Mouse (Mus musculus): ENCODE measurements at regions not wholly inside any gene's neighbourhood (a gene's known extent, or its start where the extent isn't known, plus 50 kb on each side); places are given as distances from the start of the nearest gene placed in this dataset.

- TF ChIP-seq POLR2A (IDR thresholded peaks at IDR 0.05; ENCODE audit: extremely low read depth, insufficient read depth, low read length) (no peak), CTCF (IDR thresholded peaks at IDR 0.05; ENCODE audit: low read depth, low read length) (no peak)
Observed at GRCm38 (mm10) chr9:69898016-69898415, 91.2 kb upstream of the Bnip2 start.

Measured in liver, adult 2 months (tissue).